Mouse (Mus musculus): Measurements from ENCODE around the gene Eif5a. TPM values are rescaled to one million over a fixed set of nuclear protein-coding genes. Genes with fewer than 3 reads are reported as not detected.

Eif5a gene
- polyA plus RNA-seq, 1 experiment from 2014 or later, result 1,800 TPM

DNA sequence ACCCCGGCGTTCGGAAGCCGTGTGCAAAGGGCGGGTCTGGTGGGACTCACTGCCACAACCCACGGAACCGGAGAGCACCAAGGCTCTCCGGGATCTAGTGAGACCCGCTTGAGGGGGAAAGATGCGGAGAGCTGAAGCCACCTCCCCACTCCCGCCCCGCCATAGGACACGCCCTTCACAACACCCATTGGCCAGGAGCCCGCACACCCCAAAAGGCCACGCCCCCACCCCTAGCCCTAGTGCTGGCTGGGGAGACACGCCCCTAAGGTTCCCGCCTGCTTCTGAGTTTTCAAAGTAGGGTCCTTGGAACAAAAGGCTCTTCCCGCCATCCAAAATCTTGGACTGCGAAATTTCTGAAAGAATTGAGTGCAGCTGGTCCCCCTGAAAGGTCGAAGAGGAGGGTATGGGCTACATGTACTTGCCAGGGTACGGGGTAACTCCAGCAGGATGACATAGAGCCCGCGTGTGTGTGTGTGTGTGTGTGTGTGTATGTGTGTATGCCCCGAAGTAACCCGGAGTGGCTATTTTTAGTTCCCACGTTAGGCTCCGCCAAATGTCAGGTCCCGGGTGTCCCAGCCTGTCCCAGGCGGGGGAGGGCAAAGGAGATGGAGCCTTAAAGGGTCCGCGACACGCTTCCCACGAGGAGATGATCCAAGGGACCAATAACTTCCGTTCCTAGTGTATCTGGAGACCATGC lies 26.5 kb upstream of the Eif5a start, which contains the start of gene Slc2a4:
Gene Slc2a4, minus strand, starts transcription at position 123 of the 697 bp plus-strand sequence.
- under 1% methylated on average over 34 of the region's 34 CpGs for WGBS
- peak within 1 kb of the TSS; percentile 49 for H3K4me3 ChIP-seq (ENCODE audit: low read depth, low read length)
- DNase-seq (ENCODE audit: low spot score, missing footprints) (peak; percentile 99), ATAC-seq (ENCODE audit: low FRiP score) (peak; percentile 95)
- H3K9me3 ChIP-seq (ENCODE audit: control insufficient read depth, low read length), result no peaks in the 10 kb centered on the region
- H3K9ac ChIP-seq (ENCODE audit: low read length), result peak within 1 kb of the TSS; percentile 78
- H3K36me3 ChIP-seq (ENCODE audit: control insufficient read depth, insufficient read depth, low read length), result no peaks in the 10 kb centered on the region
- H3K4me2 ChIP-seq, result peak within 1 kb of the TSS; percentile 61
- peaks cover 9% of the 10 kb centered on the region for H3K4me1 ChIP-seq (ENCODE audit: control insufficient read depth, insufficient read depth, low read length)
- H3K27me3 ChIP-seq (ENCODE audit: control insufficient read depth, insufficient read depth, low read length), result no peaks in the 10 kb centered on the region
- peak within 1 kb of the TSS; percentile 74 for H3K27ac ChIP-seq (ENCODE audit: low read depth, low read length)

DNA sequence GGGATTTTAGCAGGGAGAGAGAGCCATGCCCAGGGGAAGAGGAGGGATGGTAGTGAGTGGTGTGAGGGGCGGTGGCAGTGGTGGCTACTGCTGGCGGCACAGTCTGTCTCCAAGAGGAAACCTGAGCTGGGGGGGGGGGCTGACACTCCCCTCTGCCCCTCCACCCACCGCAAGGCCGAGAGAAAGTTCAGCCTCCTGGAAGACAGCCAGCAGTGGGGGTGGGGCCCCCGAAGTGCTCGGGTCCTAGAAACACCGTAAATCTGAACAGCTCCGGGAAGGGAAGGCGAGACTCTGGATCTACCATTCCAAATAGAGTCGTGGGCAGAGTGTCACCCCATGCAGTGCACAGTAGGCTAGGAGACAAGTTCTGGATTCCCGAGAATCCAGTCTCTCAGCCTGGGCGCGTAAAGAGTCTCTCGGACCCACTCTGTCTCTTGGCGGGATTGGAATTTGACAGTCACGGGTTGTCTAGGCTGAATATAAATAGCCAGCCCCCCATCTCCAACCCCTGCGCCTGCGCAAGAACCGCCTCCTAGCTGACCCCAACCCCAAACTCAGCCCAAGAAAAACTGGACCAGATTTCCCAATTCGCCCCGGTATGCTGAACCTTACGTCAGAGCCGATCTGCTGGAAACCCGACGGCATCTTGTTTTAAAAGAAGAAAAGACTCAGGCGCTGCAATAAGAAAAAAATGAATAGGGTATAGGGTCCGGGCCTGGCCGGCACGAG lies 25.7 kb upstream of the Eif5a start:
- H3K9ac ChIP-seq (ENCODE audit: low read length), result peak overlapping the region; percentile 78
- DNase-seq (ENCODE audit: low spot score, missing footprints) (peak; percentile 96), ATAC-seq (ENCODE audit: low FRiP score) (peak; percentile 57)
- H3K4me3 ChIP-seq (ENCODE audit: low read depth, low read length), result peak overlapping the region; percentile 49
- H3K36me3 ChIP-seq (ENCODE audit: control insufficient read depth, insufficient read depth, low read length), result no peaks in the 10 kb centered on the region
- H3K9me3 ChIP-seq (ENCODE audit: control insufficient read depth, low read length), result no peaks in the 10 kb centered on the region
- H3K27me3 ChIP-seq (ENCODE audit: control insufficient read depth, insufficient read depth, low read length), result no peaks in the 10 kb centered on the region
- 5% methylated on average over 29 of the region's 29 CpGs for WGBS
- H3K4me2 ChIP-seq, result peak overlapping the region; percentile 61
- H3K4me1 ChIP-seq (ENCODE audit: control insufficient read depth, insufficient read depth, low read length), result peaks cover 9% of the 10 kb centered on the region
- no peak overlapping the region; the same call in 1 of the 2 replicates for H3K27ac ChIP-seq (ENCODE audit: low read depth, low read length)

DNA sequence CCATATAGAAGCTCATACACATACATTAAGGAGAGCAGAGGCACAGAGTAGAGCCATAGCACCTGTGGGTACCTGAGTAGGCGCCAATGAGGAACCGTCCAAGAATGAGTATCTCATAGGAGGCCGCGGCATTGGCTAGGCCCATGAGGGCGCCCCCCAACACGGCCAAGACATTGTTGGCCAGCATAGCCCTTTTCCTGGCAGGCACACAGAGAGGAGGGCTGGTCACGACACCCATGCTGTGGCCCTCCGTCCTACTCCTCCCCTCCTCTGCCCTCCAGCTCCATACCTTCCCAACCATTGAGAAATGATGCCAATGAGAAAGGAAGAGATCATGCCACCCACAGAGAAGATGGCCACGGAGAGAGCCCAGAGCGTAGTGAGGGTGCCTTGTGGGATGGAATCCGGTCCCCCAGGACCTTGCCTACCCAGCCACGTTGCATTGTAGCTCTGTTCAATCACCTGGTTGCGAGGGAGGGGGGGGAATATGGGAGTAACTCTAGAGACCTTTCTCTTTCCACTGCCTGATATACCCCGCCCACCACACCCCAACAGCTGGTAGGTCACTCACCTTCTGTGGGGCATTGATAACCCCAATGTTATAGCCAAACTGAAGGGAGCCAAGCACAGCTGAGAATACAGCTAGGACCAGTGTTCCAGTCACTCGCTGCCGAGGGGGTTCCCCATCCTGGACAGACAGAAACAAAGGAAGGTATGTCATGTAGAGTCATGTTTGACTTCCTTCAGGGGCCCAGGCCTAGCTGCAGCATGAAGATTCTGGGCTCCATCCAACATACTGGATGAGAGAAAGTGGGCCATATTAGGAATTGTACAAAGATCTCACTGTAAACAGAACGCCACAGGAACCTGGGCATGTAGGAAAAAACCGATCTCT lies 24.5 kb upstream of the Eif5a start:
- H3K36me3 ChIP-seq (ENCODE audit: control insufficient read depth, insufficient read depth, low read length), result no peaks in the 10 kb centered on the region
- no peak for ATAC-seq (ENCODE audit: low FRiP score)
- DNase-seq (ENCODE audit: low spot score, missing footprints), result no peak
- H3K4me1 ChIP-seq (ENCODE audit: control insufficient read depth, insufficient read depth, low read length), result peaks cover 9% of the 10 kb centered on the region
- H3K9ac ChIP-seq (ENCODE audit: low read length), result no peak overlapping the region
- H3K4me2 ChIP-seq, result no peak overlapping the region
- H3K27me3 ChIP-seq (ENCODE audit: control insufficient read depth, insufficient read depth, low read length), result no peaks in the 10 kb centered on the region
- H3K4me3 ChIP-seq (ENCODE audit: low read depth, low read length), result no peak overlapping the region
- WGBS, result 91% methylated on average over 18 of the region's 18 CpGs
- no peak overlapping the region for H3K27ac ChIP-seq (ENCODE audit: low read depth, low read length)
- H3K9me3 ChIP-seq (ENCODE audit: control insufficient read depth, low read length), result no peaks in the 10 kb centered on the region

DNA sequence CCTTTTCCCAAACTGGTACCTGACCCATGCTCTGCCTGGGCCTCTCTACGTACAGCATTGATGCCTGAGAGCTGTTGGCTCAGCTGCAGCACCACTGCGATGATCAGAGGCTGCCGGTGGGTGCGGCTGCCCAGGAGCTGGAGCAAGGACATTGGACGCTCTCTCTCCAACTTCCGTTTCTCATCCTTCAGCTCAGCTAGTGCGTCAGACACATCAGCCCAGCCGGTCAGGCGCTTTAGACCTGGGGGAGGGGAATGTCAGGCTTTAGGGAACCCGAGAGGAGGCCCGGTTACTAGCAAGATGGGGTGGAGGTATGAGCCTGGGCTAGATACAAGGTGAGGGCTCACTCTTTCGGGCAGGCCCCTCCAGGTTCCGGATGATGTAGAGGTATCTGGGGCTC lies 23.5 kb upstream of the Eif5a start:
- peaks cover 9% of the 10 kb centered on the region for H3K4me1 ChIP-seq (ENCODE audit: control insufficient read depth, insufficient read depth, low read length)
- H3K36me3 ChIP-seq (ENCODE audit: control insufficient read depth, insufficient read depth, low read length), result no peaks in the 10 kb centered on the region
- no peak overlapping the region for H3K27ac ChIP-seq (ENCODE audit: low read depth, low read length)
- H3K4me2 ChIP-seq, result no peak overlapping the region
- H3K9ac ChIP-seq (ENCODE audit: low read length), result no peak overlapping the region
- no peaks in the 10 kb centered on the region for H3K27me3 ChIP-seq (ENCODE audit: control insufficient read depth, insufficient read depth, low read length)
- no peak overlapping the region for H3K4me3 ChIP-seq (ENCODE audit: low read depth, low read length)
- H3K9me3 ChIP-seq (ENCODE audit: control insufficient read depth, low read length), result no peaks in the 10 kb centered on the region
- 84% methylated on average over 13 of the region's 13 CpGs for WGBS
- no peak for ATAC-seq (ENCODE audit: low FRiP score)
- DNase-seq (ENCODE audit: low spot score, missing footprints), result no peak

DNA sequence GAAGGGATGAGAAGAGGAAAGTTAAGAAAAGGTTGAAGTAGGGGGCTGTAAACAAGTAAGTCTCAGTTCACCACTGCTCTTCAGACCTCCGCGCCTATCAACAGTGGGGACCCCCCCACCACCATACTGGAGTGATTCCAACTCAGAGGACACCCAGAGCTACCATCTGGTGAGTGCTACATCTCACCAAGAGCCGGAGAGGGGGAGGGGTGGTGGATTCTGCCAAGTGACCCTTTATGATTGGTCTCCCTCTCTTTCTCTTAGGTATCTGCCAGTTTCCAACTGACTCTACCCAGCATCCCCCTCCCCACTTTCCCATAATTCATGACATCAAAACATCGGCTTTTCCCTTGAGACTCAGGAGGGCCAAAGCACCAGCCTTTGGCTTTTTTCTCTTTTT lies 19.2 kb upstream of the Eif5a start:
- H3K36me3 ChIP-seq (ENCODE audit: control insufficient read depth, insufficient read depth, low read length), result no peaks in the 10 kb centered on the region
- ATAC-seq (ENCODE audit: low FRiP score) (no peak), DNase-seq (ENCODE audit: low spot score, missing footprints) (no peak)
- H3K4me3 ChIP-seq (ENCODE audit: low read depth, low read length), result no peak overlapping the region
- WGBS, result 93% methylated on average over 4 of the region's 4 CpGs
- peaks cover 4% of the 10 kb centered on the region for H3K4me1 ChIP-seq (ENCODE audit: control insufficient read depth, insufficient read depth, low read length)
- no peak overlapping the region for H3K4me2 ChIP-seq
- peaks cover 26% of the 10 kb centered on the region for H3K27me3 ChIP-seq (ENCODE audit: control insufficient read depth, insufficient read depth, low read length)
- no peak overlapping the region for H3K9ac ChIP-seq (ENCODE audit: low read length)
- H3K27ac ChIP-seq (ENCODE audit: low read depth, low read length), result no peak overlapping the region
- H3K9me3 ChIP-seq (ENCODE audit: control insufficient read depth, low read length), result no peaks in the 10 kb centered on the region

DNA sequence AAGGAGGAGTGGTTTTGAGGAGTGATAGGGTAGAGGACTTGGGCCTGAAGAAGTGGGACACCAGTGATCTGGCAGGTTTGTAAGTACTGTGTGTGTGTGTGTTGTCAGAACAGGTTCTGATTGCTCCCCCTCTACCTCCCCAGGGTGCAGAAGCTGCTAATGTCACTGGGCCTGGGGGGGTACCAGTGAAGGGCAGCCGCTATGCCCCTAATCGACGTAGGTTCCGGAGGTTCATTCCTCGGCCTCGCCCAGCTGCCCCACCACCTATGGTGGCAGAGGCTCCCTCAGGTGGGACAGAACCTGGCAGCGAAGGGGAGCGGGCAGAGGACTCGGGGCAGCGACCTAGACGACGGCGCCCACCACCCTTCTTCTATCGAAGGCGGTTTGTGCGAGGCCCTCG lies 18.0 kb upstream of the Eif5a start:
- Histone ChIP-seq H3K9me3 (ENCODE audit: control insufficient read depth, low read length) (no peaks in the 10 kb centered on the region), H3K4me1 (ENCODE audit: control insufficient read depth, insufficient read depth, low read length) (peaks cover 10% of the 10 kb centered on the region), H3K27ac (ENCODE audit: low read depth, low read length) (no peak overlapping the region), H3K9ac (ENCODE audit: low read length) (no peak overlapping the region), H3K27me3 (ENCODE audit: control insufficient read depth, insufficient read depth, low read length) (peaks cover 35% of the 10 kb centered on the region), H3K36me3 (ENCODE audit: control insufficient read depth, insufficient read depth, low read length) (no peaks in the 10 kb centered on the region), H3K4me2 (no peak overlapping the region), H3K4me3 (ENCODE audit: low read depth, low read length) (no peak overlapping the region)
- no peak for DNase-seq (ENCODE audit: low spot score, missing footprints)
- 90% methylated on average over 17 of the region's 17 CpGs for WGBS
- ATAC-seq (ENCODE audit: low FRiP score), result no peak

DNA sequence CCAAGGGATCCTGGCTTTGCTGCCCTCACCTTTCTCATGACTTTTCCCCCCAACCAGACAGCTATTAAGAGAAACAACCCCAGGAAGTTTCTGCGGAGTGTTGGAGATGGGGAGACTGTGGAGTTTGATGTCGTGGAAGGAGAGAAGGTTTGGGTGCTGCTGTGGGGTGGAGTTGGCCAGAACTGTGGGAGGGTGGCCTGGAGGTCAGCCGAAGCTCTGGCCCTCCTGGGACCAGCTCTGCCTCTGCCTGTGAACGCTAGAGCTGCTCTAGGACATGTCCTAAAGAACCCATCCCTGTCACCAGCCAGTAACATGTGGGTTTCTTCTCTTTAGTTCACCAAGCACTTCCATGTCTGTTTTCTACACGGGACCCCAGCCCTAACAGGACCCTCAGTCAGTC lies 17.4 kb upstream of the Eif5a start:
- no peaks in the 10 kb centered on the region for H3K36me3 ChIP-seq (ENCODE audit: control insufficient read depth, insufficient read depth, low read length)
- WGBS, result 71% methylated on average over 5 of the region's 5 CpGs

DNA sequence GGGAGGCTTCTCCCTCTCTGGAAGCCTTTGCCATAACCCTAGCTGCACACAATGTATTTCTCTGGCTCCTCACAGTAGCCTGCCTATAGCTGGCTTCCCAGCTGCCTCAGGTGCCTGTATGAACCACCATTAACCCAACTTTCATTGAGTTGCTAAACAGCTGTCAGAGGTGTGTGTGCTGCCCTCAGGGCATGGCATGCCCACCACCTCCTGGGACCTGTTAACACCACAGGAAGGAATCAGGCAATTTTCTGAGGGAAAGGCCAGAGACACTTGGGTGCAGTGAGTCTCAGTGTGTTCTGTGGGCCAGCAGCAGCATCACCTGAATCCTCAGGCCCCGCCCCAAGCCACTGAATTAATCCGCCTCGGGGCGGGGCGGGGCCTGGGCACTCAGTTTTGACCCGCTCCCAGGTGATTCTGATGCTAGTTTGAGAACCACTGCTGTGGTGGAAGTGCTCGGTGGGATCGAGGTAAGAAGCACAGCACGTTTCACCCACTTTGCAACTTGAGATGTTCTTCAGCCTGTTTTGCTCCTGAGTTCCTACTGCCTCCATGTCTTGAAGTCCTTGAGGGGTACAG lies 16.7 kb upstream of the Eif5a start:
- Histone ChIP-seq H3K4me2 (no peak overlapping the region), H3K36me3 (ENCODE audit: control insufficient read depth, insufficient read depth, low read length) (no peaks in the 10 kb centered on the region), H3K4me1 (ENCODE audit: control insufficient read depth, insufficient read depth, low read length) (peaks cover 10% of the 10 kb centered on the region), H3K27me3 (ENCODE audit: control insufficient read depth, insufficient read depth, low read length) (peaks cover 39% of the 10 kb centered on the region), H3K4me3 (ENCODE audit: low read depth, low read length) (no peak overlapping the region), H3K9ac (ENCODE audit: low read length) (no peak overlapping the region), H3K27ac (ENCODE audit: low read depth, low read length) (no peak overlapping the region), H3K9me3 (ENCODE audit: control insufficient read depth, low read length) (no peaks in the 10 kb centered on the region)
- ATAC-seq (ENCODE audit: low FRiP score), result no peak
- whole genome bisulfite sequencing, result 37% methylated on average over 9 of the region's 9 CpGs
- no peak for DNase-seq (ENCODE audit: low spot score, missing footprints)

More for the DNA sequence above, 17.4 kb upstream of the Eif5a start:
- Histone ChIP-seq H3K27ac (ENCODE audit: low read depth, low read length) (no peak overlapping the region), H3K4me2 (no peak overlapping the region), H3K9me3 (ENCODE audit: control insufficient read depth, low read length) (no peaks in the 10 kb centered on the region), H3K27me3 (ENCODE audit: control insufficient read depth, insufficient read depth, low read length) (peaks cover 39% of the 10 kb centered on the region), H3K4me3 (ENCODE audit: low read depth, low read length) (no peak overlapping the region), H3K9ac (ENCODE audit: low read length) (no peak overlapping the region), H3K4me1 (ENCODE audit: control insufficient read depth, insufficient read depth, low read length) (peaks cover 10% of the 10 kb centered on the region)
- ATAC-seq (ENCODE audit: low FRiP score), result no peak
- DNase-seq (ENCODE audit: low spot score, missing footprints), result no peak
